Mouse (Mus musculus) heart, adult 2 months (tissue): Measurements from ENCODE around the gene Agbl4. TPM values are rescaled to one million over a fixed set of nuclear protein-coding genes. Genes with fewer than 3 reads are reported as not detected.

Experiments
- DNase-seq, 2 experiments: peaks; one replicate each; pipeline ENCODE4 v3.0.0; 2021
- H3K27ac ChIP-seq: fragments of 200-600 bp; 2 replicates; pipeline ENCODE4 v1.8.1; 2022
- H3K27me3 ChIP-seq: fragments of 200-500 bp; 2 replicates; pipeline ENCODE4 v1.6.1; 2012; ENCODE audit warnings: mild to moderate bottlenecking, low read length, inconsistent platforms, mixed read lengths; ENCODE audit not compliant: control insufficient read depth, insufficient read depth
- H3K36me3 ChIP-seq: fragments of 200-500 bp; 2 replicates; pipeline ENCODE4 v1.6.1; 2012; ENCODE audit warnings: low read length, inconsistent platforms; ENCODE audit not compliant: control insufficient read depth, insufficient read depth
- H3K4me1 ChIP-seq: fragments of 200-500 bp; 2 replicates; pipeline ENCODE4 v1.6.1; 2011; ENCODE audit warnings: low read length; ENCODE audit not compliant: control insufficient read depth, insufficient read depth
- H3K4me3 ChIP-seq: fragments of 200-600 bp; 2 replicates; pipeline ENCODE4 v1.8.1; 2022
- H3K79me2 ChIP-seq: fragments of 200-500 bp; replicated peaks from 2 replicates; pipeline ENCODE4 v1.6.1; 2012; ENCODE audit warnings: mild to moderate bottlenecking, inconsistent platforms, low read length, moderate library complexity, mixed read lengths; ENCODE audit not compliant: control insufficient read depth, insufficient read depth
- H3K9ac ChIP-seq: fragments of 200-500 bp; 2 replicates; pipeline ENCODE4 v1.6.1; 2012; ENCODE audit warnings: low read depth, mild to moderate bottlenecking, control low read depth, inconsistent platforms, low read length, mixed read lengths
- CTCF ChIP-seq: fragments of 200-600 bp; IDR thresholded peaks from 2 replicates; pipeline ENCODE4 v1.8.1; 2022; ENCODE audit warnings: antibody characterized with exemption, mild to moderate bottlenecking, moderate library complexity
- EP300 ChIP-seq: fragments of 200-500 bp; IDR thresholded peaks from 2 replicates; pipeline ENCODE4 v1.6.1; 2011; ENCODE audit warnings: low read depth, low read length, control low read depth; ENCODE audit not compliant: insufficient read depth
- POLR2A ChIP-seq: fragments of 200-500 bp; IDR thresholded peaks from 2 replicates; pipeline ENCODE4 v1.6.1; 2011; ENCODE audit warnings: mild to moderate bottlenecking, low read depth, low read length, control low read depth; ENCODE audit not compliant: insufficient read depth
- WGBS: fragments of 180-500 bp; shearing (Covaris S2); methylation state at CpG from one replicate; pipeline ENCODE4 v1.1.7; 2018; 5-methylcytosine and 5-hydroxymethylcytosine counted together
- intact Hi-C: fragments of 180-260 bp; cut with DNase I; formaldehyde crosslinking; loops from one replicate; pipeline ENCODE4 v1.15.1; 2025
- polyA plus RNA-seq: library from polyadenylated mRNA; depleted of rRNA; stranded (reverse); fragments of >200 nt; gene quantifications from 2 replicates; pipeline ENCODE4 v1.2.3, GENCODE M21; 2012
- total RNA-seq, 2 experiments: library from RNA; stranded (reverse); gene quantifications; 2 replicates each; pipeline ENCODE4 v1.2.3; 2021

Gene Agbl4
- total and polyA plus RNA-seq, 3 experiments: 0.08 to 0.39 (median 0.30) TPM

DNA sequence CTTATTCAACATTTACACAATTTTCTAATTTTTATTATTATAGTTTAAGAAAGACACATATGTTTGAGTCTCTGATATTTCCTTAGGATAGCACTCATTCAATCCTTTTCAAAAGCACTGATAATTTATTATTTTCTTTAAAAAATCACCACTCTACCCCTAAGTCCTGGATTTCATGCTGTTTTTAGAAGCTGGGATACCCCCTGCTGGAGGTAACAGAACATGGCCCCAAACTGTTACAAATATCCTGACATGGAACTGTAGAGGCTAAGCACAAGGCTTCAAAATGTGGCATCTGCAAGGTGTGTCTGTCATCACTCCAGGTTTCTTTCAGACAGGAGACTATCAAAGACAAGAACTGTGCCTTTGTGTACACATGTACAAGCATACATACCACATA, 859.5 kb downstream of the Agbl4 start:
- intact Hi-C loops: no loop called here
- no peak for TF ChIP-seq POLR2A
- no peak for TF ChIP-seq EP300
- no peak for TF ChIP-seq CTCF
- H3K4me3 ChIP-seq: no peak overlapping the region
- H3K9ac ChIP-seq: no peak overlapping the region
- H3K27ac ChIP-seq: no peak overlapping the region
- no peaks in the 10 kb centered on the region for H3K27me3 ChIP-seq
- no peaks in the 10 kb centered on the region for H3K79me2 ChIP-seq
- no peaks in the 10 kb centered on the region for H3K36me3 ChIP-seq
- H3K4me1 ChIP-seq: no peaks in the 10 kb centered on the region
- no peak for DNase-seq

DNA sequence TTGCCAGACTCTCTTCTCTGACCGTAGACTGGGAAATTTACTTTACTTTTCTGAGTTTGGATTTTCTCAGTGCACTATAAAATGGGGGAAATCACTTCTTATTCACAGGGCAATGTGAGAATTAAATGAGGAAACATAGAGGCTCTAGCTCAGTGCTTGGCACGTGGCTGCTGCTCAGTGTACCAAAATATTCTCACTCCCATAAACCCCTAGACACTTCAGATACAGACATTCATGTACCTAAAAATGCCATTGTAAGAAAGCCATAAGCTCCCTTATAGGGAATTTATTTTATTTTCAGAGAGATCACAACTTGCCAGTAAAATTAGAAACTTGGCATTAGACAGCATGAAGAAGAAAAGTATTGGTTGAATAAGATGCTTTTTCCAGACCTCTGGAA, 883.5 kb downstream of the Agbl4 start:
- H3K36me3 ChIP-seq: no peaks in the 10 kb centered on the region
- intact Hi-C loops: no loop called here
- no peak for DNase-seq
- no peak overlapping the region for H3K4me3 ChIP-seq
- TF ChIP-seq EP300: no peak
- TF ChIP-seq POLR2A: no peak
- TF ChIP-seq CTCF: no peak
- no peaks in the 10 kb centered on the region for H3K79me2 ChIP-seq
- H3K4me1 ChIP-seq: no peaks in the 10 kb centered on the region
- no peak overlapping the region for H3K27ac ChIP-seq
- WGBS: 64% methylated on average over 2 of the region's 2 CpGs
- no peak overlapping the region for H3K9ac ChIP-seq
- H3K27me3 ChIP-seq: no peaks in the 10 kb centered on the region

GRCm38 (mm10) chr4:111281836-111282235, 884.4 kb downstream of the Agbl4 start:
- Histone ChIP-seq H3K4me3 (no peak overlapping the region), H3K27ac (no peak overlapping the region), H3K36me3 (no peaks in the 10 kb centered on the region), H3K27me3 (no peaks in the 10 kb centered on the region), H3K9ac (no peak overlapping the region), H3K79me2 (no peaks in the 10 kb centered on the region), H3K4me1 (no peaks in the 10 kb centered on the region)
- no peak for DNase-seq
- intact Hi-C loops: no loop called here
- 85% methylated on average over 4 of the region's 4 CpGs for WGBS
- TF ChIP-seq EP300 (no peak), CTCF (no peak), POLR2A (no peak)

DNA sequence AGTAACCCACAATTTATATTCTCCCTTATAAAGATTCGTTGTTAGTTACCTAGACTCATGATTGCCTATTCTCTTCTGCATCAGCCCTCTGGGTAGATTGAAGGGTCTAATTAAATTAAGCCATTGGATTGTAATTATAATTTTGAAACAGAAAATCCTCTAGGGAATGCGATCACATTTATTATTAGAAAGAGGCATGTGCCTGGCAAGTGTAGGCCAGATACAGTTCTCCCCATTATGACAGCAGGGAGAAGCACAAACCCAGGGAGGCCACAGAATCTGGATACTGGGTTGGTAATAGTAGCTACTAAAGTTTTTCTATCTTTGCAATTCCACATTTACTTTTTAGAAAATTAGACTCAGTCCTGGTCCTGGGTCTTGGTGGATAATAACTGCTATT, 887.2 kb downstream of the Agbl4 start:
- Histone ChIP-seq H3K4me1 (no peaks in the 10 kb centered on the region), H3K27ac (no peak overlapping the region), H3K4me3 (no peak overlapping the region), H3K36me3 (no peaks in the 10 kb centered on the region), H3K27me3 (no peaks in the 10 kb centered on the region), H3K79me2 (no peaks in the 10 kb centered on the region), H3K9ac (no peak overlapping the region)
- 79% methylated on average over 2 of the region's 2 CpGs for WGBS
- TF ChIP-seq CTCF (no peak), POLR2A (no peak), EP300 (no peak)
- no peak for DNase-seq
- intact Hi-C loops: no loop called here

- intact Hi-C loops: no loop called here
- no peak overlapping the region for H3K4me3 ChIP-seq
- TF ChIP-seq POLR2A (no peak), EP300 (no peak), CTCF (no peak)
- 69% methylated on average over 3 of the region's 3 CpGs for WGBS
- no peaks in the 10 kb centered on the region for H3K36me3 ChIP-seq
- H3K27ac ChIP-seq: no peak overlapping the region
- H3K9ac ChIP-seq: no peak overlapping the region
- no peaks in the 10 kb centered on the region for H3K79me2 ChIP-seq
- H3K27me3 ChIP-seq: no peaks in the 10 kb centered on the region
- no peak for DNase-seq
- H3K4me1 ChIP-seq: no peaks in the 10 kb centered on the region
Observed at GRCm38 (mm10) chr4:111294528-111295241, 897.2 kb downstream of the Agbl4 start.

DNA sequence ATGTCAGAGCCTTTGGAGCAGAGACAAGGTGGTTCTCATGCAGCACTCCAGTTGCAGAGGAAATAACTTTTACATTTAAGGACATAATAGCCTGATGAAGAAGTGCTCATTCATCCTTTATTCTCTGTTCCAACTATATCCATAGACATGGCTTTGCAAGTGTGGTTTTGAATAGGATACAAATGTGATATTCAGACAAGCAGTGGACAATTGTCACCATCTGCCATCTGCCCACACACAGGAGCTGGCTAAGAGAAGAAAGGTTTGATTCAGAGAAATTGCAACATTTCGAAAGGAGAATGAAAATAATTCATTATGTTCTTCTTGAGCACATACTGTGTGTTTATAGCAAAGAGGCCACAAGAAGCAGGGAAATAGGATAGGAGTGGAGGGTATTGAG, 909.1 kb downstream of the Agbl4 start:
- no peaks in the 10 kb centered on the region for H3K27me3 ChIP-seq
- intact Hi-C loops: no loop called here
- H3K4me1 ChIP-seq: no peaks in the 10 kb centered on the region
- DNase-seq: no peak
- no peak overlapping the region for H3K9ac ChIP-seq
- H3K4me3 ChIP-seq: no peak overlapping the region
- TF ChIP-seq CTCF (no peak), POLR2A (no peak), EP300 (no peak)
- no peaks in the 10 kb centered on the region for H3K36me3 ChIP-seq
- whole genome bisulfite sequencing: 70% methylated on average over 1 of the region's 1 CpGs
- H3K27ac ChIP-seq: no peak overlapping the region
- no peaks in the 10 kb centered on the region for H3K79me2 ChIP-seq

DNA sequence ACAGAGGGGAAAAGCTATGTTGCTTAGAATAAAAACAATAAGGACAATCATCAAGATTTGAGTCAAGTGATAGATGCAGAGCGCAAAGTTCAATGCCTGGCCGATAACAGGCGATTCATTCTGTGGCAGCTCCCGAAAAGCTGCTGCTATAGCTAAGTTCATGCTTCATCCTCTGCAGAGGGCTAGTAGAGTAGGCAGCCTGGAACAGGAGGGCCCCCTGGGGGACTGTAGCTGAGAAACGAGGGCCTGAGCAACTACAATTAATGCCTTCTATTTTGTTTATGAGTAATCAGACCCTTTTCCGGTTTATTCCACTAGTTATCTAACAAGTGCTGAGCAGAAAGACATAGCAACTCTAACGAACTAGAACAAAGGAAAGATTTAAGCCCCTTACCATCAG, 909.7 kb downstream of the Agbl4 start:
- TF ChIP-seq EP300 (no peak), CTCF (no peak), POLR2A (no peak)
- Histone ChIP-seq H3K27ac (no peak overlapping the region), H3K9ac (no peak overlapping the region), H3K36me3 (no peaks in the 10 kb centered on the region), H3K79me2 (no peaks in the 10 kb centered on the region), H3K4me3 (no peak overlapping the region), H3K27me3 (no peaks in the 10 kb centered on the region), H3K4me1 (no peaks in the 10 kb centered on the region)
- intact Hi-C loops: no loop called here
- DNase-seq: no peak
- WGBS: 57% methylated on average over 7 of the region's 7 CpGs
